Mouse (Mus musculus) kidney, postnatal 36 days (tissue): ENCODE results near the gene Nhlrc3.
A peak's percentile ranks its signal among the peaks of the same experiment; 100 is the strongest.

Experiments
- DNase-seq, 2 experiments: peaks; one replicate each; pipeline ENCODE4 v3.0.0; 2021 to 2022; ENCODE audit warnings: mixed read lengths in 2 of 2

Gene Nhlrc3

DNA sequence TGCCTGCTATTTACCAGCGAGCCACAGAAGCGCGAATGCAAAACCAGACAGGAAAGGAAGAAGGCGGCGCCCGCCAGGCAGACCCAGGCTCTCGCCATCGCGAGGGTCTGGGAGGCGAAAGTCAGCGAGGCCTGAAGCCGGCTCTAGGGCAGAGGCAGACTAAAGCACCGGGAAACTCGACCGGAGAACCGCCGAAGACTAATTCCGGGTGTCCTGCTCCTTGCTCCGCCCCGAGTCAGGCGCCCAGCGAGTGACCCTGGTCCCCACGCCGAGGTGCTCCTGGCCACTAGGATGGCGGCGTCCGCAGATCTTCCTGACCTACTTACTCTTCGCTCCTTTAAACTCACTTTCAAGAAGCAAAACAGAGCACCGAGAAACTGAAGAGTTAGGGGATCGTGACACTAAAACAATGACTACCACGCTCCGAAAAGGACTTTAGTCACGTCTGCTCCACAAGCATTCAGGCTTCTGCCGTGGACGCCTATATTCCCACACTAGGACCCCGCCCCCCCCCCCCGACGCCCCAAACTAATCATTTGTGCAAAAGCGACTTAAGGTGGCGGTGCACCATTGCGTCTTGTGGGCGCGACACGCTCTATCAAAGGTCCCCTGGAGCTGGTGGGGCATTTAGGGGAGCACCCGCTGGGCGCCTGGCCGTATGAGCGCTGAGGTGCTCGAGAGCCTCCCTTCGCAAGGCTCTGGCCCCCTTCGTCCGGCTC, at the start of gene Nhlrc3, which contains the start of gene Proser1:
Gene Nhlrc3 (minus strand): TSS at position 287 of the 719 bp plus-strand sequence.
Gene Proser1 (plus strand): TSS at position 621 of the 719 bp plus-strand sequence.
- peak; percentile 96 to 97 for DNase-seq

DNA sequence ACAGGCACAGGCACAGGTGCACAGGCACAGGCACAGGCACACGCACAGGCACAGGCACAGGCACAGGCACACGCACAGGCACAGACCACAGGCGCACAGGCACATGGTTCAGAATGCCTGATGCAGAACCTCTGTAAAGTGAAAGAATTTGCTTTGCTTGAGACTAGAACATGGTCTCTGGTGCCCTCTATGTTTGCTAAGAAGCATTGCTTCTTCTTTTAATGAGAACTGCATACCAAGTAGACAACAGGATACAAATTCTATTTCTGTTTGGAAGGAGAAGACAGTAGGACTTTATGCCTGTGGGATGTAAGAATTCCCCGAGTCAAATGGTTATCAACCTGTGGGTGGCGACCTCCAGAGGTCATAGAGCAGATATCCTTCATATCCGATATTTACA, 39.3 kb upstream of the Nhlrc3 start:
- DNase-seq = no peak

DNA sequence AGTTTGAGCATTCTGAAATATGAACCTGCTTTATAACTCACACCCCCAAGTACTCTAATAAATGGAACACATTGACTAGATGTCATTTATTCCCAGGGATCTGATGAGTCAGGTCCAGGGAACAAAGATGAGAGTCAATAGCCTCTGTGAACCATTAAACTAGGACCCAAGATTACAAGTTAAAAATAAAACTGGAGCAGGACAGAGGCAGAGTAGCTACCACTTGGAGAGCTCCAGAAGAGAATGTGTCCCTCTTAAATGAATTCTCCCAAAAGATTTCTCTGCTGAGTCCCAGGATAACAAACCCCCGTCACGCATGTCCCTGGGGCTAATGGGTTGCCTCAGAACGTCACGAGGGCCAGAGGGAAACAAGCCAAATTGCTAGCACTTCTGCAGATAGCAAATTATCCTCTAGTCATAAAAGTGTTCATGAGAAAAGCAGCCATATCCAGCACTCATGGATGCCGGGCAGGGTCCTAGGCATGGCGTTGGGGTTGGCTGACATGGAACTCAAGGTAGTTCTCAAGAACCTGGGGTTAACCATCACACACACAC, 35.3 kb upstream of the Nhlrc3 start:
- peak; percentile 52 to 58 for DNase-seq

DNA sequence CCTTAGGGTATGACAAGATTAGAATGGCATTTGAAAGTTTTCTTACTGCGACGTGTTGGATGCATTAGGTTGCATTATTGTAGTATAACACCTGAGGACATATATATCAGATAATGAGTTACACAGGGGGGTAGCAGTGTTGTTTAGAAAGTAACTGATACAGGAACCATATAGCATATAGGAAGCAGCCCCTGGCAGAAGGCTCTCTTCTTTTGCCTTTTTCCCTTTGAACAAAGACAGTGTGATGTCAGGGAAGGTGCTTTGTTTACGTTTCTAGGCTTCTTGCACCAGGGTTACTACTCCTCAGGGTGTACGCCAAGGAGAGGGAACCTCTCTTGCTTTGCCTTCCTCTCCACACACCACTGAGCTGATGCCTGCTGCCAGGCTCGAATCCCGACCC, 25.2 kb upstream of the Nhlrc3 start, which contains the start of gene Stoml3:
Gene Stoml3 (plus strand): TSS at position 301 of the 400 bp plus-strand sequence.
- no peak for DNase-seq

DNA sequence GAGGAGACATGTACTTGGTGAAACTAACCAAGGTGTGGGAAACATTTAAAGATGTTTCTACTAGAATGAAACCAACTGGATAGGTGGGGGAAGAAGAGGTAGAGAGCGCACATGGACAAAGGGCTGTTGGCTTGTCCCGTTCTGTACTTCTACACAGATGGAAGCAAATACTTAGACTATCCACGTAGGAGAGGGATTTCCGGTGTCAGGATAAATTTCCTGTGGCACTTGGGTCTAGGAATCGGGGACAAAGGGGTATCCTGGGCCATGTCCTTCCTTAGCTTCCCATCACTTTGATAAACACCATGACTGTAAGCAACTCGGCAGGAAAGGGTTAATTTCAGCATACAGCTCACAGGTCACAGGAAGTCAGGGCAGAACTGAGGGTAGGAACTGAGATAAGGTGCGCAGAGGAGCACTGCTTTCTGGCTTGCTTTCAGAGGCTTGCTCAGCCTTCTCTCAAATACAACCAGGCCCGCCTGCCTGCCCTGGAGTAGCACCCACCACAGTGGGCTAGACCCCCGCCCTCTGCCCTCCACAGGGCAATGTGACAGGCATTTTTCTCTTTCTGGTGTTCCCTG, 24.0 kb upstream of the Nhlrc3 start:
- DNase-seq = no peak

DNA sequence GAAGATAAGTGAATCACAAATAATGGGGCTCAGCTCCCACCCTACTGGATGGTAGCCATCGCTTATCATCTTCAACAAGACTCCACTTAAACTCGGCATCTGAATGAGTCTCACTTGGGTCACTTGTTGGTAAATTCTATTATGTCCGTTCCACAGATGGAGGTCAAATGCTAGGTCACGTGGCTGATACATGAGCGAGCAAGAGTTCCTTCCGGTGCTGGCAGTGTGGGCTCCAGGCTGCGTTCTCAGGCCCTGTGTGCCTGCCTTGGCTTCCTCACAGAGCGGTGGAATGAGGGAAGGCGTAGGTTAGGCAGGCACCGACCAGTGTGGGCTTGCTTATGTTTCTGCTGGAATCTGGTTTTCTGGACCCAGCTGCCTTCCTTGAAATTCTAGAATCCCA, 23.4 kb upstream of the Nhlrc3 start:
- DNase-seq = no peak

DNA sequence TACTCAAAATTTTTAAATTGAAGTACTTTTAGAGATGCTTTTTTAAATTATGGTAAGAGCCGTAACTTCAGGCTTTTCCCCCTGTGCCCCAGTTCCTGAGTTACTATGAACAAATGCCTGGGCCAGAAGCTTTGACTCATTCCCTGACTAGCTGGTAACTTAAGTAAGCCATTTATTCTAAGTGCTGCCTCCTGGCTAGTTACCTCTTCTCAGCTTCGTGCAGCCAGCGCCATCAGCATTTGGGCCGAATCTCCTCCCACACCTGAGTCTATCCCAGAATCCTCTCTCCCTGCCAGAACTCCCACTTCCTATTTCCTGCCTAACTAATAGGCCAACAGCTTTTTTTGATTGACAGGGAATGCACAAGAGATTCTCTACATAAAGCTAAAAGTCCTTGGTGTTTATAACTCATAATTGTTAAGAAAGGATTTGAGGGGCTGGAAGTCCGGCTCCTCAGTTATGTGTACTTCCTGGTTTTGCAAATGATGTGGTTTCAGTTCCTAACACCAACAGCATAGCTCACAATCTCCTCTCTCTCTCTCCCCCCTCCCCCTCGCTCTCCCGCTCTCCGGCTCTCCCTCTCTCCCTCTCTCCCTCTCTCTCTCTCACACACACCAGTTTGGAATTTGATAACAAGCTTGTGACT, 20.4 kb upstream of the Nhlrc3 start:
- peak in 1 of 2 experiments; percentile 34 for DNase-seq

DNA sequence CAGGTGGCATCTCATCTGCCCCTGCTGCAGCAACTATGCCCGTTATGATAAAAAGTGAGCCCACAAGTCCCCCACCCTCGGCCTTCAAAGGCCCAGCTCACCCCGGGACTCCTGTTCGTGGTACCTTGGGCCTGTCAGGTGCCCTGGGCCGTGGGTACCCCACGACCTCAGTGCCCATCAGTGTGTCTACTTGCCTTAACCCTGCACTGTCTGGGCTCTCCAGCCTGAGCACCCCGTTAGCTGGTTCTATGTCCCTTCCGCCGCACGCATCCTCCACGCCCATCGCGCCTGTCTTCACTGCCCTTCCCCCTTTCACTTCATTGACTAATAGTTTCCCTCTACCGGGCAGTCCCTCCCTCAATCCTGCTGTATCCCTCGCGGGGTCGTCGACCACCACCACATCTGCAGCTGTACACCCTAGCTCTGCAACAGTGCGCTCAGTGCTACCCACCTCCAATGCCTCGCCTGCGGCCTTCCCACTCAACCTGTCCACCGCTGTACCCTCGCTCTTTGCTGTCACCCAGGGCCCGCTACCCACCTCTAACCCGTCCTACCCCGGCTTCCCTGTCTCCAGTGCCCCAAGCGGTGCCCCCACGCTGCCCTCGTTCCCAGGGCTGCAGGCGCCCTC, 15.4 kb upstream of the Nhlrc3 start:
- no peak for DNase-seq

DNA sequence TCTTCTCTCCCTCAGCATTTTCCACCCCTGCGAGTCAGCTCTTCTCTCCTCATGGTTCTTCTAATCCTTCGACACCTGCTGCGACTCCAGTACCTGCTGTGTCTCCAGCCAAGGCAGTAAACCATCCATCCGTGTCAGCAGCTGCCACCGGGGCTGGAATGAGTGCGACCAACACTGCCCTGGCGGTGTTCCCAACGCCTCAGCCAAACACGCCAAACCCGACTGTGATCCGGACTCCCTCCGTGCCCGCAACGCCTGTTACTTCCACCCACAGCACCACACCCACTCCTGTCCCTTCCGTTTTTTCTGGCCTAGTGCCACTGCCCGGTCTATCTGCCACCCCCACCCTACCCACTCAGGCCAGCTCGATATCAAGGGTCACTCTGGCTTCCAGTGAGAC, 14.3 kb upstream of the Nhlrc3 start:
- DNase-seq = peak; percentile 85 to 88

DNA sequence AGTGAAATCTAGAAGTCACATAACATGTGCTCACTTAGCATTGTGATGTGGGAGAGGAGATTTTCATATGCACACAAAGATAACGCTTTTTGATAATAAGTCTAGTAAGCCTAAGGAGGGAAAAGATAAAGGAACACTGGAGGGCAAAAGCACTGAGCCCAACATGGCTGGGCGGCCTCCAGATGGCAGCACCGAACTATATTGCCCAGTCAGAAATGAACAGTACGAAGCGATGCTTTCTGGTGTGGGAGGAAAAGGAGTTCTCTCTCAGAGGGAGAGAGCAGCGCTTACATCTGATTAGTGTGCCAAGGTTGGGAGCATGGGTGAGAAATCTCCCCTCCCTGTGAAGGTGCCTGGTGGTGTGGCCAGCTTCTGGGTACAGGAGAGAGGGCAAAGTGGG, 12.8 kb upstream of the Nhlrc3 start:
- DNase-seq = peak; percentile 58 to 81

DNA sequence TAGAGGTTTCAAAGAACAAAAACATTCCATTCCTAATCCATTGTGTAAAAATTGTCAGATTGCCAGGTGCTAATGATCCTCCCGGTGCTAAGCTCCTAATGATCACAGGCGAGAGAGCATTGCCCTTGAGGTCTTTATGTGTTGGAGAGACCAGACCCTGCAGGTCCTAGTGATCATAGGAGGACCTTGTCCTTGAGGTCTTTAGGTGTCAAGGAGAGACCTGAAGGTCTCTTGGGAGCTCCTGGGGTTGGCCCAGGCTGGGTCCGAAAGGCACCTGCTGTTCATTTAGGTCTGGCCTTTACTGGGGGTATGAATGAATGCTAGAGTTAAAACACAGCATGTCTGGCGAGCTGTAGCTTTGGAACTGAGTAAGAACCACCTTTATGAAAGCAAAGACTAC, 11.0 kb upstream of the Nhlrc3 start:
- DNase-seq = no peak

DNA sequence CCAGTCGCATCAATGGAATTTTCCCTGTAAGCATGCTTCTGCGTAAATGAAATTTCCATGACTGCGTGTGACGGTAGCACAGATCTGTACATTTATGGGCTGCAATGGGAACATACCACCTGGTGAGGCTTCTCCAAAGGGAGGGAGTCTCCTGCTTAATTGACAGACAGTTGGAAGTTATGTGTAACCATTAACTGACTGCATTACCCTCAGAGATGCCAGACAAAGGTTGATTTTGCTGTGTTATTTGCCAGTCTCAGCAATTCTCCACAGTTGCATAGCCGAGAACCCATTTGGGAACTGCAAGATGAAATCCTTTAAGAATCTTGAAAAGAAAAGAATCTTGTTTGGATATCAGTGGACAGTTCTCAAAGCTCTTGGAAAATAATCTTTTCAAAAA, 8.9 kb upstream of the Nhlrc3 start:
- peak in 1 of 2 experiments; percentile 43 for DNase-seq

DNA sequence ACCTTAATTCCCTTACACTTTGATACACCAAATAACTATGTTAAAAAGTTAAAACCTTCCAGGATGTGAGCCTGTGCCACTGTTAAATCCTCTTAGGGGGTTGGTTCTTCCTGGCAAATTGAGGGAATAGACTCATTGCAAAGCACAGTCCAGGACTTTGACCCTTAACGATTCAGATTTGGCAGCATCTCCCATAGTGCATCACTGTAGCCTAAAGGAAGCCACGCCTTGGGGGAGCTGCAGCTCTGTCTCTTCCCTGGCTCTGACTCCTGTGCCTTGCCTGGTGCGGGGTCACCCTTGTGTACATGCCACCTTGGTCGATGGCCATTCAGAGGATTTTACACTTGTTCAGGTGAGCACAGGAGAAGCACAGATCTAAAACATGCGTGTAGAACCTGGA, 6.5 kb upstream of the Nhlrc3 start:
- DNase-seq = peak; percentile 42 to 49

DNA sequence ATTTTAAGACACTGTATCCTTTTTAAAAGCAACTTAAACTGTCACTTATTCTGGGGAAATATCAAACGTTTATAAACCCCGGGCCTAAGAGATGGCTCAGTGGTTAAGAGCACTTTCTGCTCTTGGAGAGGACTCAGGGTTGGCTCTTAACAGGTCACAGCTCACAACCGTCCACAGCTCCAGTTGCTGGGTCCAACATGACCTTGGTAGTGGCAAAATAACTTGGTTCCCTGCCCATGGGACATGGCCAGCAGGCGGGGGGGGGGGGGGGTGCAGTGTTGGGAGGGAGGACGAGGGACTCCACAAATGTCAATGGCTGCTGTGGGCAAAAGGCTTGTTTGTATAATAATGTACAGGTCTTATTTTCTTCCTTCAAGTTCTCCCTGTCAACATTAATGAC, 4.2 kb upstream of the Nhlrc3 start:
- DNase-seq = no peak

DNA sequence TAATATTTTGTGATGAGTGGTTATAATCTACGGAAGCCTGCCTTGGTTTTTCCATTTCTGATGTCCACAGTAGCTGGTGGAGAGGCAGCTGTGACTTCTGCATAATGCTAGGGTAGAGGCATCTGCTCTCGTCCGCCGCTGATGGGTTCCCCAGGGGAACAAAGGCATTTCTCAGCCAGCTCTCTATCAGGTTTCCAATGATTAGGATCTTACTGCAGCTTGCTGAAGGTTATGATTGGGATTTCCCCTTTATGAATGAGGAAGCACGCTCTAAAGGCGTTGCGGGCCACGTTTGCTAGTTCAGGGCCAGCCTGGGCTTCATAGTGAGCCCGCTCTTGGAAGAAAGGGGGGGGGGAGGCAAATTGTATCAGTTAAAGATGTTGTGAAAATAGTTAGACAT, 3.3 kb upstream of the Nhlrc3 start:
- DNase-seq = no peak

DNA sequence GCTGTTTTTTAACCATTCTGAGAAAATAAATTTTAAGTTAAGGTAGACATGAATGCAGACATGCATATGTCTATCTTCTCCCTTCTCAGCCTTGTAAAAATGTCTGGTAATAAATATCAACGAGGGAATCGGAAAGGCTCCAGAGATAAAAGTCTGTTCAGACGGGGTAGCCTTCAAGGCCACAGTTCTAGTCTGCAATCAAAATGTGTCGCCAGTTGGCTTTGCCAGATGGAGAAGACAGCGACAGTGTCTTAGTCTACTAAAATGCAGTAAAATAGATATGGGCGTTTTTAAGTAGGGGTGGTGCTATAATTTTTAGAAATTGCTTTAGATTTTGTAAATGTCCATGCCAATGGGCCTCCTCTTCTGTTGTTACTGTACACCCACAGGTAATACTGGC, 2.2 kb upstream of the Nhlrc3 start:
- DNase-seq = no peak

DNA sequence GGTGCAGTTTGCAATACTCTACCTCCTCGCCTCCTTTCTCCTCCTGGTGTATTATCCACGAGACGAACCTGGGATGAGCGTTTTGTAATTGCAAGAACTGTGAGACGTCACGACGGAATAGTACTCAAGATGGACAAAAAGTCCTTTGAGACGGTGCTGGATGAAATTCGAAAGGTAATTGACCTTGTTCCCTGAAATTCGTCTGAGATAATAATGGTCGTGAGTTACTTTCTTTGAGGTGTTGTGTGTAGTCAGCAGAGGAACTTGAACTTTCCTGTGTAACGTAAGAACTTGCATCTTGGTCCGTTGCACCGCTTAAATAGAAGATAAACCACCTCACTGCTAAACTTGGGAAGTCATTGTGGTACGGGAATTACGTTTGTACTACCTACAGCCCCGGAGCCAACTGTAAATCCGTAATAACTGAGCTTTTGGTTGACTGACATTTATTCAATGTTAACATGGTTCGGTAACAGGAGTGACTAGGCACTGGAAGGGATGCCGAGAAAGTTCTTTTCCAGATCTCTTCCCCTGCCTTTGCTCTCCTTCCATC, 1.1 kb upstream of the Nhlrc3 start:
- no peak for DNase-seq

DNA sequence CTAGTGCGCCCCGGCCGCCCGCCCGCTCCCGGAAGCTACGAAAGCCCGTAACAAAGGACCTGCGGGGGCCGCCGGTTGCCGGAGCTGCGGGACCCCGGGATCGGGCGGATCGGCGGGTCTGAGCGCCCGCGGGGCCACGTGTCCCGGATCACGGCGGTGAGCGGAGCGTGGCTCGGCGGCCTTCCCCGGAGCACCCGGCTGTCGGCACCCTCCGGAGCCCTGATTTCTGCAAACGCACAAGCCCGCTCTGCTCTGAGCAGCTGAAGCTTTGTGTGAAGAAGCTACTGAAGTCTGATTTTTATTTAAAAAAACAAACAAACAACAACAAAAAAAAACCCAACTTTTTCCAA, 608 bp upstream of the Nhlrc3 start:
- no peak for DNase-seq

DNA sequence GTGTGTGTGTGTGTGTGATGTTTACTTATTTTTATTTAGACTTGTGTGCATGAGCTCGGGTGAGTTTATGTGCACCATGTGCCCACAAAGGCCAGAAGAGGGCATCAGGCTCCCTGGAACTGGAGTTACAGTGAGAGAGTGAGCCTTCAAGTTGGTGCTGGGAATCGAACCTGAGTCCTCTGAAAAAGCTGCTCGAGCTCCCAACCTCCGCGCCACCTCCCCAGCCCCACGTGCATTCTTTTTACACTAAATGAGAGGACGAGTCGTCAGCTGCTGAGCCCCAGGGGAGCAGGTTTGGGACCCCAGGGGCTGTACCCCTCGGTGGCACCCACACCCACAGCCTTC, 459 bp downstream of the Nhlrc3 start:
- DNase-seq = no peak

DNA sequence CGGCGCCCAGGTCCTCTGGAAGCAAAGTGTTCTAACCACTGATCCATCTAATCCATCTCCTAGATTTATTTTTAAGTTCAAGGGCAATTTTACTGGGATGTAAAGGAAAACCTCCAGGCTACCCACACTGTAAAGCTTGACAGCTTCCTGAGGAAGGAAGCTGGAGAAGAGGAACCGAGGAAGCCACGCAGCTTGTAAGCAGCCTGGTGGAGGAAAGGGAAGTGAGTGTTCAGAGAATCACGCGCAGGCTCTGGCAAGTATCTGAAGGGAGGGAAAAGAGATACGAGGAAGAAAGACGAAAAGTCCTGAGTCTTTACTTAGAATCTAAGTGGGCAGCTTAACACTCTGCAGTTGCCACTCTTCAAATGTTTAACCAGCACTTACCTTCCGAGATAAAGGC, 3.0 kb downstream of the Nhlrc3 start:
- DNase-seq = no peak

DNA sequence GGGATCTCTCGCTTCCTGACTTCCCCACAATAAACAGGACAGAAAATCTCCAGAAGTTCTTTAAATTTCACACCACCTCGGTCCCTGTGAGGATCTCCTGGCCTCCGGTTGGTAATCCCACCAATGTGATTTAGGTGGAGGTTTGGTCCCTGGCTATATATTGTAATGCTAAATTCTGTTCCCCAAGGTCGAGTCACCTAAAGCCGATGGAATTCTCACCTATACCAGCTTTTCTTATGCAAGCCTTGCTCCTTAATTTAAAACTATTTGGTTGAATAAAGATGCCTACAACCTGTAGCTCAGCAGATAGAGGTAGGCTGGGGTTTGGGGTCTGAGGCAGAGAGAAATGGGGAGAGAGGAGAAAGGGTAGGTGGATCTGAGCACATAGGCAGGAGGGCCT, 5.4 kb downstream of the Nhlrc3 start:
- DNase-seq = no peak

DNA sequence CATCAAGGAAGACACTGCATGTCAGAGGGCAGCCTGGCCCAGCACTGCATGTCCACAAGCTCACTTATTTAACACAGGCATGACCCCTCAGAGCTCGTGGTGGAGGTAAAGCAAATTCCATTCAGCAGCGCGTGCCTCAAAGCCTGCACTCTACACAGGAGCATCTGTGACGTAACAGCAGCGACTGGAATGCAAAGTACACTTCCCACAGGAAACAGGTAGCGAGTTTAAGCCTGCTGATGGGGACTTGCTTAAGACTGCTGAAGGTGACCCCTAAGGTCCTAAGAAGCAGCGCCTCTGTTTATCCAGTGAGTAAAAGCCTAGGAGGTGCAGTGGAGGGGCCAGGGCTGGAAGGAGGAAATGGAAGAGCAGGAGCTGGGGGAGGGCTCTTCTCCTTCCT, 8.1 kb downstream of the Nhlrc3 start:
- no peak for DNase-seq

DNA sequence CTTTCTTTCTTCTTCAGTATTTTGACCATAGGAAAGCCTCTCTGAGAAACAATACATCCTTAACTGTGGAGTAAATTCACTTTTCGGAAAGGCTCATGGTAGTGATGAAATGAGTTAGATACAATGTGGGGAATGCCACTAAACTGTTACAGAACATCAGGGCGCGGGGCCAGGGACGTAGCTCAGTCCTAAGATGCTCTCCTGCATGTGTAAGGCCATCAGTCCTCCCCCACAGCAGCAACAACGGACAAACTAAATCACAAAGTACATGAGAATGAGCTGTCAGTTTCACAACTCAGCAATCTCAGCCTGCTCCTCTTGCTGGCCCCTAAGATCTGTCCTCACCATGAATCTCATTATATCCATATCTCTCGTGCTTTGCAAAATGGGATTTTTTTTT, 8.6 kb downstream of the Nhlrc3 start:
- no peak for DNase-seq
